Mouse (Mus musculus) G1E-ER4 (cell line): ENCODE measurements around the gene Llph. TPM values are rescaled to one million over a fixed set of nuclear protein-coding genes. Genes with fewer than 3 reads are reported as not detected.

ENCODE experiments used
- GATA1 ChIP-seq: IDR thresholded peaks from one replicate; pipeline ENCODE4 v1.8.0; 2012; ENCODE audit warnings: low read length, inconsistent platforms
- polyA plus RNA-seq: library from polyadenylated mRNA; stranded (reverse); fragments of >175 nt; gene quantifications from 2 replicates; pipeline ENCODE4 v1.2.3, GENCODE M21; 2012

Gene Llph
- polyA plus RNA-seq, 1 experiment = 46.4 TPM

DNA sequence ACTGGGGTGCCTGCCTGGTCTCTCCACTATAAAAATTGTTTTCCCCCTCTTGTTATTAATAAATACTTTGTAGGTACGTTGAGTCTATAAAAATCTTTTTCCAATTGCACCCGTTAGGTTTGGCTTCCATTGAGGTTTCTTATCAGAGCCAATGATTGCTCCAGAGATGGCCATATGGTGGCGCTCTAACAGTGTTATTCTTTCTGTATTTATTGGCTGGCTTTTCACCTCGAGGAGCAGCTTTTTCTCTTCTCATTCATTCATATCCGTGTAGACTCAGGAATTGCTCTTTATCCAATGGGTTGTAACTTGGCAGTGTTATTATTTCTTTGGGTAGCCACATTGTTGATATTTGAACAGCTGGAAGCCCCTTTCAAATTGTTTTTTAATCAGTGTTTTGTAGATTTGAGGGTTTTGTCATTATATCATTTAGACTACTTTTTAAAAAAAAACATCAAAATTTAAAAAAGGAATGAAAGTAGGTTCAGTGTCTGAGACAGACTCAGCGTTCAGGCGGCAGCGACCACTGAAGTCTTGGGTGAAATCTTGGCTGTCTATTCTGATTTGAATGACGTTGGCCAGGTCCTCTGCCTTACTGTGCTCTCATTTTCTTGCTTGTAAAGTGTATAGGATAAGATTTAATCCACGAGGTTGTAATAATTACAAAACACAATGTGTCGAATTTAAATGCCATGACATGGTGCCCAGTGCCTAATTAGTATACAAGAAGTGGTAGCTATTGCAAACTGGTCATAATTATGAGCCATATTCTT, 24.2 kb downstream of the Llph start:
- TF ChIP-seq GATA1 = no peak

DNA sequence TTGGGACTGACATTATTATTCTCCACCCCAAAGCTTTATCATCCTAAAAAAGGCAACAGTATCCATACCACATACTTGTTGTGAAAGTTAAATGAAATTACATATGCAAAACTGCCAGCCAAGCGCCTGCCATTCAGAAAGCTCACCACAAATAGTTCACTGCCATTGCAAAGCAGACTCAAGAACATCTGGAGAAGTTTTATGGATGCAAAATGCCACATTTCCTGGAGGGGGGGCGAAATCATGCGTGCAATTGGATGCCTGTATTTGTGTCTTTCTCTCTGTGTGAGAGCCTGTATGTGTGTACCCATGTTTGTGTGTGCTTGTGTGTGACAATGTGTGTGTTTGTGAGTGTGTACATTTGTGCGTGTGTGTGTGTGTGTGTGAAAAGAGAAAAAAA, 24.9 kb downstream of the Llph start:
- no peak for TF ChIP-seq GATA1

DNA sequence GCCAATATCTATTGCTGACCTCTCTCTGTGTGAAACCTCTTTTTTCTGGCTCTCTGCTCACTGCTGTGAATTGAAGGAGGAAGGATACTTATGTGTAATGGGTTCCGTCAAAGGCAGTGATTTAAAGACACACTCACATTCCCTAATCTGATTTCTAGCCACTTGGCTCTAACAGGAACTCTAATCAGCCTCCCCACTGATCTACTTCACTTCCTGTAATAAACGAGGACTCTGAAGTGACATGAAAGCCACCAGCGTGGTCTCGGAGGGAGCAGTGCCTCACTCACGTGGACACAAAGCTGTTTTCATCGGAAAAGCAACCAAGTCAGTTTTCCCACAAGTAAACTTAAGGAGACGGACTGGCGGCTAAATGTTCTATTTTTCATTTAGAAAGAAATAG, 25.9 kb downstream of the Llph start:
- TF ChIP-seq GATA1 = no peak

DNA sequence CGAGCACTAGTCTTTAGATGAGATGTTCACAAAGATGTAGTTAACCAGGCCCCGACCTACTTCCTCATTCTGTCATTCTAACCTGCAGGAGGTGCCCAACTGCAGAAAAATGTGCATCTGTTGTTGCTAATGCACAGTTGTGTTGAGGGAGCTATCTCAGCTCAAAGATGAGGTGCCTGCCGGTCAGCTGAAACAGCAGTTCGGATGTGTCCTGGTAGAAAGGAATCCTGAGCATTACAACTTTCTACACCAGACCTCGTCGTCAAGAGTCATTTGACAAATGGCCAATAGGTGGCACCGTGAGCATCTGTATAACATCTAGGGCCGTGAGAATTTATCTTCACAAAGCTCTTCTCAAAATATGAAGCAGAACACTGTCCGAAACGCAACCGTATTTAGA, 30.4 kb downstream of the Llph start:
- no peak for TF ChIP-seq GATA1

- TF ChIP-seq GATA1 = no peak
These were observed 40.9 kb downstream of the Llph start for GRCm38 (mm10) chr10:120267790-120268189.

DNA sequence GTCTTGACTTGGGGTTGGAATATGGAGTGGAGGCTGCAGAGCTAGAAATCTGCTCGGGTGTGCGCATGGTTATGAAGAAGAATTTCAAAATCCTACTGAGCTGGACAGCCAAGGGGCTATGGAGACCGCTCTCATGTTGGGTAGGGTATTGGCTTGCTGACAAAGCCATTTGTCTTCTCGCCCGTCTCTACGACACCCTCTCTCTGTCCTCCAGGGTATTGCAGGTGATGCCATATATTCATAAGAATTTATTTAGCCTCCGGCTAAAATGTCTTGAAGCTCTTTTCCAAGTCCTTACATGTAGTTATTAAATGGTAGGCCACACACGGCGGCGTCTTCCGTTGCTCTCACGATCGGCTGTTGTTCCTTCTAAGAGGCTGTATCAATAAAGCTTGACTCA, 43.1 kb downstream of the Llph start:
- no peak for TF ChIP-seq GATA1

DNA sequence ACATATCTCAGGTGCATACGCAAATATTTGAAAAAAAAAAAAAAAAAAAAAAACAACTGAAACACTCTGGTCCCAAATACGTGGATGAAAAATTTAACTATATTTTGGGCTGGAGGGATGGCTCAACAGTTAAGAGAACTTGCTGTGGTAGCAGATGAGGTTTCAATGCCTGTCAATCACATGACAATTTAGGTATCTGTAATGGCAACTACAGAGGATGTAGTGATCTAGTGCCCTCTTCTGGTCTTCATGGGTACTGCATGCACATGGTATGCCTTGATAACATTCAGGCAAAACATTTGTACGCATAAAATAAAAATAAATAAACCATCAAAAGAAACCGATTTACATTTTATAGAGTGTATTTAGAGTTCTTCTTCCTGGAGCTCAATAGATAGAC, 43.9 kb downstream of the Llph start:
- TF ChIP-seq GATA1 = no peak

- TF ChIP-seq GATA1 = no peak
These were observed 44.4 kb downstream of the Llph start for GRCm38 (mm10) chr10:120271318-120271717.

DNA sequence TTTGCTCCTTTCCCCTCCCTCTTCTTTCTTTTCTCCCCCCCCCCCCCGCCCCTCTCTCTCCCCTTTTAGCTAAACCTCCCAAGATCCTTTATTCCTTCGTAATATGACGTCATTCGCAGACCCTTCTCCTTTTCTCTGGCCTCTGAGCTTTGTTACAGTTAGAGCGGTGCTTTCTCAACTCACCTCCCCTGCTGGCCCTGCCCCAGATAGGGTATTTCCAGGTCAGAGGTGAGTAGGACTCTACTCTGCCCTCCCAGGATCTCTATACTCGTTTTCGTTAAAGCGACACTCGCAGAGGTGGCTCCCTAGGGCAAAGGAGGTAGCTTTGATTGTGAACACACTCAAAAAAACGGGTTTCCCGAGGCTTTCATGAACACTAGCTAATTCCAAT, 45.0 kb downstream of the Llph start:
- TF ChIP-seq GATA1 = no peak

DNA sequence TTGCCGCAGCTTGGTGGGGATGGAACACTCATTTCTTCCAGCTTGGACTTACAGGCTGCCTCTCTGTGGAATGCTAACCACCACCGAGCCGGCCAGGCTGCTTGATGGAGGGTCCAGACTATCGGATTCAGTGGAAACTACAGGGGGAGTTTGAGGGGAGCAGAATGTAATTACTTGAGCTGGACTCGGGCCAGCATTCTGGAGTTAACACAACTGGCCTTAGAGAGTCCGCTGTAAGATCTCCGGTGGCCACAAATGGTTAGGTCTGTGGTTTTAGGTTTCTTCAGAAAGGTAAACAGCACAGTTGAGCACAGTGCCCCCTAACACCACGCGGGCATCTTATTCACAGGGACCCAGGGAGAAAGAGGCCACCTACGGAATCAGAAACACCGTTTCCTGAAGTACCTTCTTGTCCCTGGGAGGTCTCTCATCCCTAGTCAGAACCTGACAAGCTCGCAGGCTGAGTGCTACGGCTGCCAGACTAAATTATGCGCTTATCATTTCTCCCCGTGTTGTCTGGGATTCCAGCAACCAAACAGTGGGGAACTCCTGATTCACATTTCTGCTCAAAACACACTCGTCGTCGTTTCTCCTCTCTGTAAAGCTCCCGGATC, 45.5 kb downstream of the Llph start:
- TF ChIP-seq GATA1 = no peak

- no peak for TF ChIP-seq GATA1
These were observed 46.5 kb downstream of the Llph start for GRCm38 (mm10) chr10:120273335-120273734.

DNA sequence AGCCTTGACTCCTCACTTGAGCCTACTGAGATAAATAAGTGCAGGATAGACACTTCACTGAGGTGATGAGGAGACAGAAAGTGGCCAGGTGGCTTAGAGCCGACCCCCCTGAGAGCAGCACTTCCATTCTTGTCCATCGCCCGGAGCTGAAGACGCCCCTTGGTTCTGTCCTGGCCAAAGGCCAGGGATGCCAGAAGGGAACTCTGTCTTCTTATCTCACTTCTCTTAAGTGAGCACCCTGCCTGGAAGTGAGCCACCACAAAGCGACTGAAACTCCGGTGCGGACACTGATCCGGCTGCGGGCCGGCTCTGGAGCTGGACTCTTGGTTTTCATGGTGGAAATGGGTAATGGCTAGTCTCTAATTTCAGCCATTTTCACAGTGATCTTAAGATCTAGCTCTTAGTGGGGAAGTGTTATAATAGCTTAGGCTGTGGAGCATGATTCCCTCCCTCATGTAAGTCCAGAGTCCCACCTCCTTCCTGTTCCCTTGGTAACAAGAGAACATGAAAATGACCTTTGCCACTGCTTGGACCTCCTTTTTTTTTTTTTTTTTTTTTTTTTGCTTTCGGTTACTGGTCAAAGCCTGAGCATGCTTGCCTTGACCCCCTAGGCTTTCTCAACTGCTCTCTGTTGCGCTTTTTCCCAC, 52.7 kb downstream of the Llph start:
- TF ChIP-seq GATA1 = no peak

GRCm38 (mm10) chr10:120280375-120280774, 53.5 kb downstream of the Llph start:
- no peak for TF ChIP-seq GATA1

DNA sequence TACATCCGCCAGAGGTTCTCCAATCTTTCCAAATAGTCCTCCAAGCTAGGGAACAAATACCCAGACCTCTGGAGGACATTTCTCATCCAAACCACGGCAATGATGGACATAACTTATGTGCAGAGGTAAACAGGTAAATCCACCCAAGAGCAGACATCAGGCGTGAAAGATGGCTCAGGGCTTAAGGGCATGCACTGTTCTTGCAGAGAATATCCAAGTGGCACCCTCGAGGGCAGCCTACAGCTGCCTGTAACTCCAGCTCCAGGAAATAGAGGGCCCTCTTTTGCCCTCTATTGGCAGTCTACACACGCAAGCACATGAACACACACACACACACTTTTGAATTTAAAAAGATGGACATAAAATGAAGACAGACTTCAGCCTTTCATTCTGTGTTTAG, 54.8 kb downstream of the Llph start:
- TF ChIP-seq GATA1 = no peak

Other genes starting within 250 kb of the Llph start
- gene Helb, start 114.1 kb upstream of the Llph start, polyA plus RNA-seq = 11.4 and 19.7 TPM in 2 replicates
- gene Tmbim4, start 25.5 kb upstream of the Llph start, polyA plus RNA-seq = 52.1 and 67.8 TPM in 2 replicates
- not detected in 2 replicates for gene Irak3, start 24.9 kb upstream of the Llph start, polyA plus RNA-seq
- not detected in 2 replicates for gene Hmga2, start 249.4 kb downstream of the Llph start, polyA plus RNA-seq